Mouse (Mus musculus) heart, embryonic 14.5 days (tissue): ENCODE measurements around the gene Tgfbr2. TPM values are rescaled to one million over a fixed set of nuclear protein-coding genes. Genes with fewer than 3 reads are reported as not detected.

ENCODE experiments used
- ATAC-seq: fragments of 200-750 bp; cut with Nextera tagmentation; 2 replicates; pipeline ENCODE4 v1.8.0; 2017; ENCODE audit warnings: low read depth, moderate TSS enrichment; ENCODE audit not compliant: insufficient number of reproducible peaks, insufficient read depth, low FRiP score
- H3K27ac ChIP-seq, 2 experiments: fragments of 200-500 bp in 1 of 2; fragments of 300-500 bp in 1 of 2; sonication (generic) in 1 of 2; replicated peaks in 1 of 2; 2 replicates each; pipeline ENCODE4 v1.5.1; 2012 to 2014; ENCODE audit warnings: low read depth in 2 of 2, low read length in 2 of 2, control low read depth in 1 of 2, mild to moderate bottlenecking in 1 of 2, mixed read lengths in 1 of 2; ENCODE audit not compliant: control insufficient read depth in 1 of 2, insufficient read depth in 1 of 2
- H3K27me3 ChIP-seq: fragments of 300-500 bp; sonication (generic); 2 replicates; pipeline ENCODE4 v1.6.1; 2014; ENCODE audit warnings: mild to moderate bottlenecking, low read length, control low read depth; ENCODE audit not compliant: control insufficient read depth, insufficient read depth
- H3K36me3 ChIP-seq: fragments of 300-500 bp; sonication (generic); 2 replicates; pipeline ENCODE4 v1.6.1; 2014; ENCODE audit warnings: mild to moderate bottlenecking, control low read depth, low read length, mixed read lengths; ENCODE audit not compliant: control insufficient read depth, insufficient read depth
- H3K4me1 ChIP-seq, 2 experiments: fragments of 200-500 bp in 1 of 2; fragments of 300-500 bp in 1 of 2; sonication (generic) in 1 of 2; 2 replicates each; pipeline ENCODE4 v1.6.1; 2012 to 2014; ENCODE audit warnings: low read length in 2 of 2, control low read depth in 1 of 2, mixed read lengths in 1 of 2; ENCODE audit not compliant: control insufficient read depth in 2 of 2, insufficient read depth in 2 of 2
- H3K4me2 ChIP-seq: fragments of 300-500 bp; sonication (generic); 2 replicates; pipeline ENCODE4 v1.6.1; 2014; ENCODE audit warnings: mild to moderate bottlenecking, low read length
- H3K4me3 ChIP-seq, 2 experiments: fragments of 200-500 bp in 1 of 2; fragments of 300-500 bp in 1 of 2; sonication (generic) in 1 of 2; 2 replicates each; pipeline ENCODE4 v1.5.1; 2012 to 2014; ENCODE audit warnings: low read length in 2 of 2, mild to moderate bottlenecking in 2 of 2, control low read depth in 1 of 2, low read depth in 1 of 2, moderate library complexity in 1 of 2; ENCODE audit not compliant: control insufficient read depth in 1 of 2, insufficient read depth in 1 of 2
- H3K9ac ChIP-seq: fragments of 300-500 bp; sonication (generic); 2 replicates; pipeline ENCODE4 v1.6.1; 2014; ENCODE audit warnings: mild to moderate bottlenecking, low read length
- H3K9me3 ChIP-seq: fragments of 300-500 bp; sonication (generic); 2 replicates; pipeline ENCODE4 v1.6.1; 2016; ENCODE audit warnings: low read length, control low read depth; ENCODE audit not compliant: control insufficient read depth
- WGBS: fragments of 180-500 bp; shearing (Covaris S2); extraction: QIAGEN DNeasy Blood & Tissue Kit; methylation state at CpG from one replicate; pipeline ENCODE4 v1.1.7; 2014; 5-methylcytosine and 5-hydroxymethylcytosine counted together
- polyA plus RNA-seq: library from polyadenylated mRNA; unstranded; fragments of >200 nt; fragmentation: Nextera tagmentation; extraction: Ambion mirVana; gene quantifications from 2 replicates; pipeline ENCODE4 v1.2.1, GENCODE M21; 2014

The Tgfbr2 gene
- polyA plus RNA-seq, 1 experiment from 2014 or later, result 24.6 TPM

DNA sequence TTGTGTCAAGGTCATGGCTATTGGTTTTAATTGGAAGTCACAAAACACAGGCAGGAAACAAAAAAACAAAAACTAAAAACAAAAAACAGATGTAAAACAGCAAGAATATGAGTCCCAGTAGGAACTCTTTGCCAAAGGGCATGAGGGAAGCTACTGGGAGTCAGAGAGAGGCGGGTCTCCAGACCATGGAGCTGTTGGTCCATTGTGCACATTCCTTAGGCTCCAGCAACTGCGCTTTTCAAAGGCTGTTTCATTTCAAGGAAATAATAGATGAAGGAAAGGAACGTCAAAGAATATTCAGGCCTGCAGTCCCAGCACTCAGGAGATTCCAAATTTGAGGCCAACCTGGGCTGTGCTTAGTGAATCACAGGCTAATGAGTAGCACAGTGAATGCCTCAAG is 46.3 kb downstream of the Tgfbr2 start:
- H3K9ac ChIP-seq, result no peak overlapping the region
- H3K36me3 ChIP-seq, result peaks cover 69% of the 10 kb centered on the region
- H3K9me3 ChIP-seq, result no peaks in the 10 kb centered on the region
- no peak overlapping the region for H3K4me3 ChIP-seq
- 73% methylated on average over 3 of the region's 3 CpGs for WGBS
- no peak for ATAC-seq
- no peaks in the 10 kb centered on the region for H3K27me3 ChIP-seq
- H3K27ac ChIP-seq, result no peak overlapping the region
- H3K4me1 ChIP-seq, result peaks cover 4 to 7% of the 10 kb centered on the region in 2 experiments; a peak in 3 of 4 replicates
- no peak overlapping the region for H3K4me2 ChIP-seq

- 85% methylated on average over 2 of the region's 2 CpGs for whole genome bisulfite sequencing
- no peaks in the 10 kb centered on the region for H3K27me3 ChIP-seq
- H3K9me3 ChIP-seq, result no peaks in the 10 kb centered on the region
- no peak for ATAC-seq
- H3K4me2 ChIP-seq, result no peak overlapping the region
- no peak overlapping the region for H3K27ac ChIP-seq
- no peak overlapping the region for H3K4me3 ChIP-seq
- no peak overlapping the region for H3K9ac ChIP-seq
- H3K36me3 ChIP-seq, result peaks cover 69% of the 10 kb centered on the region
- H3K4me1 ChIP-seq, result peaks cover 2 to 3% of the 10 kb centered on the region in 2 experiments; a peak in 3 of 4 replicates
Measured at GRCm38 (mm10) chr9:116128311-116128710, 46.8 kb downstream of the Tgfbr2 start.

- peaks cover 4 to 8% of the 10 kb centered on the region in 2 experiments; a peak in 2 of 4 replicates for H3K4me1 ChIP-seq
- H3K4me3 ChIP-seq, result no peak overlapping the region
- WGBS, result 69% methylated on average over 4 of the region's 4 CpGs
- H3K27ac ChIP-seq, result no peak overlapping the region
- no peaks in the 10 kb centered on the region for H3K9me3 ChIP-seq
- peaks cover 73% of the 10 kb centered on the region for H3K36me3 ChIP-seq
- no peak overlapping the region for H3K4me2 ChIP-seq
- no peak for ATAC-seq
- no peak overlapping the region for H3K9ac ChIP-seq
- no peaks in the 10 kb centered on the region for H3K27me3 ChIP-seq
Measured at GRCm38 (mm10) chr9:116126494-116126893, 48.7 kb downstream of the Tgfbr2 start.

GRCm38 (mm10) chr9:116122969-116123589 is 52.1 kb downstream of the Tgfbr2 start:
- no peak overlapping the region for H3K9ac ChIP-seq
- peak overlapping the region; percentile 15 to 84 for H3K27ac ChIP-seq
- 47% methylated on average over 9 of the region's 9 CpGs for WGBS
- no peak overlapping the region for H3K4me2 ChIP-seq
- H3K9me3 ChIP-seq, result no peaks in the 10 kb centered on the region
- H3K36me3 ChIP-seq, result peaks cover 58% of the 10 kb centered on the region
- no peak overlapping the region for H3K4me3 ChIP-seq
- peaks cover 4 to 11% of the 10 kb centered on the region in 2 experiments; a peak in 3 of 4 replicates for H3K4me1 ChIP-seq
- peak; percentile 60 for ATAC-seq
- H3K27me3 ChIP-seq, result no peaks in the 10 kb centered on the region

DNA sequence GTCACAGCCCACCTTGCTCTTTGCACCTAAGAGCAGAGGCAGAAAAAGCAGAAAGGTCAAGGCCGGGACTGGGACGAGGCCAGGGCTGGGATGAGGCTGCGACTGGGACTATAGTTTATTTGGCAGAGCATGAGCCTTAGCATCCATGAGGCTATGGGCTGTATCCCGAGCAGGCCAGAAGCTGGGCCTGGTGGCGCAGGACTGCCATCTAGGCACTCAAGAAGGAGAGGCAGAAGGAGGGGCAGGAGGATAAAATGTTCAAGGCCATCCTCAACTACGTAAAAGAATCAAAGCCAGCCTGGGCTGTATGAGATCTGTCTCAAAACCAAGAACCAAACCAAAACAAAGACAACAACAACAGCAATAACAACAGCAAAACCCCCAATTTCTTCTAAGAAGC is 52.6 kb downstream of the Tgfbr2 start:
- H3K4me2 ChIP-seq, result no peak overlapping the region
- H3K9me3 ChIP-seq, result no peaks in the 10 kb centered on the region
- peaks cover 60% of the 10 kb centered on the region for H3K36me3 ChIP-seq
- H3K4me1 ChIP-seq, result peaks cover 4 to 11% of the 10 kb centered on the region in 2 experiments; a peak in 3 of 4 replicates
- H3K4me3 ChIP-seq, result no peak overlapping the region
- peak overlapping the region in 1 of 2 experiments; percentile 15; a peak in 2 of 4 replicates for H3K27ac ChIP-seq
- ATAC-seq, result peak; percentile 14; the same call in 1 of the 2 replicates
- H3K9ac ChIP-seq, result no peak overlapping the region
- no peaks in the 10 kb centered on the region for H3K27me3 ChIP-seq
- WGBS, result 76% methylated on average over 6 of the region's 6 CpGs

DNA sequence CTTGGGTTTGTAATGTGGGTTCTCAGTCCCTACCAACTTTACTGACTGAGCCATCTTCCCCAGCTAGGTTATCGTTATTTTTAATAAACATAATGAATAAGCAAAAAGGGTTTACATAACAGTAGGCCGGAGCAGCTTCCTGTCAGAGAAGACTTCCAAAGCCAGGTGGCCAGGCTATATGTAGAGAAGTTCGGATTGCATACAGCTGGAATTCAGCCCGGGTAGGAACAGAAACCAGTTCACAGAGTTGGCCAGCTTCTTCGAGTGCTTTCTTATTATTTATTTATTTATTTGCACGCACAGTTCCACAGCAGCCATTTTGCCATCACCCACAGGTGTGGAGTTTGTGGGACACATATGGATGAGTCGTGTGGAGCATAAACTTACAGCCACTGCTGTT is 53.7 kb downstream of the Tgfbr2 start:
- Histone ChIP-seq H3K4me1 (peaks cover 4 to 11% of the 10 kb centered on the region in 2 experiments; a peak in 3 of 4 replicates), H3K9ac (no peak overlapping the region), H3K4me3 (no peak overlapping the region), H3K4me2 (no peak overlapping the region), H3K9me3 (no peaks in the 10 kb centered on the region), H3K27me3 (no peaks in the 10 kb centered on the region), H3K36me3 (peaks cover 56% of the 10 kb centered on the region), H3K27ac (no peak overlapping the region)
- WGBS, result 81% methylated on average over 7 of the region's 7 CpGs
- ATAC-seq, result no peak

- H3K4me1 ChIP-seq, result peaks cover 4 to 11% of the 10 kb centered on the region in 2 experiments; a peak in 3 of 4 replicates
- no peak overlapping the region for H3K27ac ChIP-seq
- 45% methylated on average over 7 of the region's 7 CpGs for WGBS
- no peak for ATAC-seq
- no peak overlapping the region for H3K4me3 ChIP-seq
- no peaks in the 10 kb centered on the region for H3K27me3 ChIP-seq
- H3K4me2 ChIP-seq, result no peak overlapping the region
- peaks cover 43% of the 10 kb centered on the region for H3K36me3 ChIP-seq
- H3K9ac ChIP-seq, result no peak overlapping the region
- H3K9me3 ChIP-seq, result no peaks in the 10 kb centered on the region
Measured at GRCm38 (mm10) chr9:116119990-116120389, 55.2 kb downstream of the Tgfbr2 start.
